Mouse (Mus musculus): ENCODE measurements around the gene Nphp4. TPM values are rescaled to one million over a fixed set of nuclear protein-coding genes. Genes with fewer than 3 reads are reported as not detected.
"Not testable (repeated sequence)": the region's sequence is repeated elsewhere in the genome, so short reads cannot be mapped to it uniquely, and the experiment has no call there.

Nphp4 gene
- total RNA-seq, 4 experiments from 2014 or later: 19.9 to 25.5 (median 22.3) TPM

GRCm38 (mm10) chr4:152554421-152554820, 77.9 kb downstream of the Nphp4 start:
- DNase-seq (ENCODE audit: low spot score in 2 of 2): no peak

DNA sequence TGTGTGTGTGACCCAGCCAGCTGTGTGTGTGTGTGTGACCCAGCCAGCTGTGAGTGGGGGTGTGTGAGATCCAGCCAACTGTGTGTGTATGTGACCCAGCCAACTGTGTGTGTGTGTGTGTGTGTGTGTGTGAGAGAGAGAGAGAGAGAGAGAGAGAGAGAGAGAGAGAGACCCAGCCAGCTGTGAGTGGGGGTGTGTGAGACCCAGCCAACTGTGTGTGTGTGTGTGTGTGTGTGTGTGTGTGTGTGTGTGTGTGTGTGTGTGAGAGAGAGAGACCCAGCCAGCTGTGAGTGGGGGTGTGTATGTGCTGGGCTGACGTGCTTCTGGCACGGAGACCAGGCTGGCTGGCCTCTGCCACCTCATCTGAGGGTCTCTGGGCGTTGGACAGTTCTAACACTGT, 79.3 kb downstream of the Nphp4 start:
- not testable (repeated sequence) for DNase-seq (ENCODE audit: low spot score in 2 of 2)

DNA sequence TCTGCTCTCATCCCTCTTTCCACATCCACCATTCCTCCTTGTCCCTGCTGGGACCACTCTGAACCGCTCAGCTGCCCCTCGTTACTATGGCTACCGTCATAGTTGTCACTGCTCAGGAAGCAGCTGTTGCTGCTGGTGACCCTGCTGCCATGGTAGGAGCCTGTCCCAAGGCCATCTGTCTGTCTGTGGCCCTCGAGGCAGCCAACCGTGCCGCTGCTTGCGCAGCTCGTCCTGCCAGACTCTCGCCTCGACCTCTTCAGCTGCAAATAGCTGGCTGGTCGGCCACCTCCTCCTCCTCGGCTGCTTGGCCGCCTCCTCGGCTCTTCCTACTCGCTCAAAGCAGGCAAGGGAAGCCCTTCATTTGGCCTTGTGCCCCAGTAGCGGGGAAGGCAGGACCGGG, 81.7 kb downstream of the Nphp4 start:
- DNase-seq (ENCODE audit: low spot score in 2 of 2): no peak

DNA sequence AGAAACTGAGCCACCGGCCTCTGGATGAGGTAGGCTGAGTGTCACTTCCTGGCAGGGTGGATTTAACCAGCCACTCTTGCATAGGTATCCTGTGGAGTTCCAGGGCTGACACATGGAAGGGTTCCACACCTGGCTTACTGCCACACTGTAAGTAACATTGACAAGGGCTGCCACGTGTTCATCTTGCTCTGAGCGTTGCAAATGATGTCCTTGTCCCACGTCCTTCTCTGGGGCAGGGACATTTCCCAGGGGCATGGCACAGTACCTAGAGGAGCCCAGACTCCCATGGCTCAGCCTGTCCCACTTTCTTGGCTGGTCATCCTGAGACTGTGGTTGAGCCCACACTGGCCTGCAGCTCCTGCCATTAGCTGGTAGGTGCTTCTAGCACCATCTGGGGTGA, 91.5 kb downstream of the Nphp4 start:
- no peak for DNase-seq (ENCODE audit: low spot score in 2 of 2)

GRCm38 (mm10) chr4:152568662-152569395, 92.3 kb downstream of the Nphp4 start:
- DNase-seq (ENCODE audit: low spot score in 2 of 2): no peak

DNA sequence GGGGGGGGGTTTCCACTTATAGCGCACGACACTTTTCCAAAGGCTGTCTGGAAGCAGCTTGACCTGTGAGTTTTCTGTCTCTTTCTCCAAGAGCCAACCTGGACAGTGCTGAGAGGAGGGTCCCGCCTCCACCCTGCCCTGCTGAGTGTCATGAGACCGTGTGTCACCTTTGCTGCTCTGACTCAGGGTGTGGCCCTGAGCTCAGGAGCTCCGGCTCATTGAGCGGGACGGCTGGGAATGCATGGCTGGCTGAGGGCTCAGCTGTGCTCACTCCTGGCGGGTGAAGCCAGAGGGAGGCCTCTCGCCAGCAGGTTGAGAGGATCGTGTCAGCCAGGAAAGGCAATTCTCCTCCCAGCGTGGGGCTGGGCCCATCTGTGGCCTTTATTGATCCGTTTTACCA, 97.8 kb downstream of the Nphp4 start:
- no peak for DNase-seq (ENCODE audit: low spot score in 2 of 2)

- no peak for DNase-seq (ENCODE audit: low spot score in 2 of 2)
Observed at GRCm38 (mm10) chr4:152576826-152577225, 100.3 kb downstream of the Nphp4 start.

DNA sequence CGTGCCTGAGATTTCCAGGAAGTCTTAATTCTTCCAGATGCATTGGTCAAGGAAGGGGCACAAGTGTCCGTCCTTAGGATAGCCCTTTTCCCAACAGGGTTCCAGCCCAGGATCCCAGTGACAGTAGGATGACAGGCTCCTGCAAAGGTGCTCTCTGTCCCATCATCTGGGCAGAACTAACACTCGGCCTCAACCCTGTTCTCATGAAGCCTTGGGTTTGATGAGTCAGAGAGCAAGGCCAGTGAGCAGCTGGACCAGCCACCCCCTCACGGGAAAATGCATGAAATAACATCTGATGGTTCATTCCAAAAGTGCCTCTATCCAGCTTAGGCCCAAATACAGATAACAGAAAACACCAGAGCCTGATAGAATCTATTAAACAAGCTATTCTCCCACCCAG, 103.5 kb downstream of the Nphp4 start:
- DNase-seq (ENCODE audit: low spot score in 2 of 2): no peak

GRCm38 (mm10) chr4:152582206-152582605, 105.7 kb downstream of the Nphp4 start:
- no peak for DNase-seq (ENCODE audit: low spot score in 2 of 2)

DNA sequence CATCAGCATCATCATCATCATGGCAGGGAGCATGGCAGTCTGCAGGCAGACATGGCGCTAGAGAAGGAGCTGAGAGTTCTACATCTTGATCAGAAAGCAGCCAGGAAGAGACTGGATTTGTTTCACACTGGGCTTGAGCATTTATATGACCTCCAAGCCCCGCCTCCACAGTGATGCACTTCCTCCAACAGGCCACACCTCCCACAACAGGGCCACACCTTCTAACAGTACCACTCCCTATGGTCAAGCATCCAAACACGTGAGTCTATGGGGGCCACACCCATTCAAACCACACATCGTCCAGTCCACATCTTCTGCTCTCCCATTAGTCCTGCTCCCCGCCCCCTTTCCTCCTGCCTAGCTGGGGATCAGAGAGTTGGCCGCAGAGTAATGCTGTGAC, 107.1 kb downstream of the Nphp4 start:
- DNase-seq (ENCODE audit: low spot score in 2 of 2): no peak

DNA sequence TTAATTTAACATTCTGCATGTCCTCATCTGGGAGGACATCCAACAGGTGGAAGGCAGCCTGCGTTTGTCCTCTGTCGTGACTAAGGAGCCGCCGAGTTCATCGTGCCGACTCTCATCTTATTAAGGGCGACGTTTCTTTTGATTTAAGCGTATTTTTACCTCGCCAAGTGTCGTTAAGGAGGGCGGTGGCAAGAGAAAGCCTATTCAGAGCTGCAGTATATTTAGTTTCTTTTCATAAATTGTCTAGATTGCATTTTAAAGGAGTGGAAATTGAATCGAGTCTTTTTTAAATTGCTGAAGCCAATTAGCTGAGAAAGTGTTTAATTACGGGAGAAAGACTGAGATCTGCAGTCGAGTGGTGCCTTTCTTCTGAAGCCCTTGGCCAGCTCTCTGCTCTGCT, 109.0 kb downstream of the Nphp4 start:
- no peak for DNase-seq (ENCODE audit: low spot score in 2 of 2)

DNA sequence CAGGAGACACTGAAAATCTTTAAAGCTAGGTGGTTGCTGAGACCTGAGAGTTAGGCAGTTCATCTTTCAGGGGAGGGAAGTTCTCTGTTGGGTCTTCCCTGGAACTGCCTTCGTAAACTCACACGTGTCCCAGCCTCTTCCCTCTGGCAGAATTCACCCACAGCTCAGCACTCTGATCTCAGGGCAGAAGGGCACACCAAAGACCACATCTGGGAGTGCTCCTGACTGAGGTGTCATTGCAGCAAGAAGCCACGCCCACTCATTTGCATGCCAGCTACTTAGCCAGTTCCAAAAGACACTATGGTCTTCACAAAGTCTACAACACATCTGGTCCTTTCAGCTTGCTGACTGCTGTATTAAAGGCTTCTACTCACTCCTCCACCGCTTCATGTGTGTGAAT, 109.7 kb downstream of the Nphp4 start:
- no peak for DNase-seq (ENCODE audit: low spot score in 2 of 2)

GRCm38 (mm10) chr4:152604285-152604684, 127.8 kb downstream of the Nphp4 start:
- no peak for DNase-seq (ENCODE audit: low spot score in 2 of 2)

GRCm38 (mm10) chr4:152609196-152609595, 132.7 kb downstream of the Nphp4 start:
- no peak for DNase-seq (ENCODE audit: low spot score in 2 of 2)

DNA sequence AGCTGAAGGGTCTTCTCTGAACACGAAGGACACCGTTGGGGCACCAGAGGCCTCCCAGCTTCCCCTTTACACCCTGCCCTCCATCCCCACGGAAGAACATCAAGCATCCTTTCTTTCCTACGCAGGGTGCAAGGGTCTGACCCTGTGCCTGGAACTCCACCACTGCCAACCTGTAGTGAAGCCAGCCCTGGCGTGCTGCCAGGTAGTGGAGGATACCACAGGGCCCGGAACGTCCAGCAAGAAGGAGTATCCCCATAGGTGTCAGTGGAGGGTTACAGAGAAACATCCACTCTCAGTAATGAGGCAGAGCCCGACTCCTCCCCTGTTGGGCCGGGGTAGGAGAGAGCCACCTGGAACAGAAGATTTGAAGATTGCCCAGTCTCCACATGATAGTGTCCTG, 133.5 kb downstream of the Nphp4 start:
- no peak for DNase-seq (ENCODE audit: low spot score in 2 of 2)

Other genes with a start within 250 kb of the Nphp4 start
- 10 to 100 TPM; 27.5 to 40.2 (median 31.6) TPM for gene Gpr153, start 202.5 kb upstream of the Nphp4 start, total RNA-seq (2022)
- gene Hes3, start 185.0 kb upstream of the Nphp4 start, total RNA-seq (2022): under 1 TPM; 0.21 to 0.44 (median 0.30) TPM
- 10 to 100 TPM; 44.7 to 51.1 (median 47.3) TPM for gene Icmt, start 179.5 kb upstream of the Nphp4 start, total RNA-seq (2022)
- 10 to 100 TPM; 15.5 to 24.1 (median 19.5) TPM for gene Rnf207, start 157.7 kb upstream of the Nphp4 start, total RNA-seq (2022)
- 100 to 1,000 TPM; 153 to 206 (median 187) TPM for gene Rpl22, start 151.0 kb upstream of the Nphp4 start, total RNA-seq (2022)
- gene Chd5, start 138.1 kb upstream of the Nphp4 start, total RNA-seq (2022): 100 to 1,000 TPM; 152 to 165 (median 162) TPM
- 100 to 1,000 TPM; 396 to 420 (median 413) TPM for gene Kcnab2, start 1.2 kb downstream of the Nphp4 start, total RNA-seq (2022)